In genomic region chr4:70032497-70032896, GRCm38 (mm10) we compare ENCODE assay signal across 23 mouse cellular contexts.
DNase-seq lines count a peak whose midpoint lies in the region; ATAC-seq and TF ChIP-seq lines count a peak whose summit lies in the region.
"Had no signal": no experiment of that assay in that cellular context is flagged by ENCODE, and none has a peak within 500 bp of the region (broad histone marks: within the 10 kb centered on the region; RNA-seq: fewer than 3 reads in every experiment).

No protein-coding gene starts in this region.

- no peak overlapping the region for H3K4me3 ChIP-seq in forebrain, postnatal 0 days (ENCODE audit: low read depth, low read length)
- H3K4me3 ChIP-seq in forebrain, embryonic 16.5 days (replicated peaks; ENCODE audit: low read length), result no peak overlapping the region
- no peak overlapping the region for H3K4me3 ChIP-seq in midbrain, embryonic 10.5 days

- no peaks in the 10 kb centered on the region for H3K36me3 ChIP-seq in forebrain, postnatal 0 days (ENCODE audit: insufficient read depth)
- no peaks in the 10 kb centered on the region for H3K36me3 ChIP-seq in forebrain, embryonic 16.5 days (ENCODE audit: control insufficient read depth, insufficient read depth)
- no peaks in the 10 kb centered on the region for H3K36me3 ChIP-seq in midbrain, embryonic 10.5 days
- H3K36me3 ChIP-seq: G1E had no signal

- TF ChIP-seq CTCF in forebrain, postnatal 0 days (IDR thresholded peaks at IDR 0.05; ENCODE audit: low read depth), result no peak

- no peaks in the 10 kb centered on the region for H3K9me3 ChIP-seq in forebrain, postnatal 0 days (ENCODE audit: low read length)
- no peaks in the 10 kb centered on the region for H3K9me3 ChIP-seq in forebrain, embryonic 16.5 days (ENCODE audit: control insufficient read depth, low read length)
- no peaks in the 10 kb centered on the region for H3K9me3 ChIP-seq in midbrain, embryonic 10.5 days (replicated peaks)

- no peak overlapping the region for H3K9ac ChIP-seq in forebrain, postnatal 0 days
- no peak overlapping the region for H3K9ac ChIP-seq in forebrain, embryonic 16.5 days (replicated peaks; ENCODE audit: low read depth, low read length)

- ATAC-seq in forebrain, postnatal 0 days, result peak; percentile 28; the same call in 1 of the 2 replicates
- no peak for ATAC-seq in forebrain, embryonic 16.5 days
- 0 out of 2 replicates have a peak, but pooled peaks have one; percentile 25 for ATAC-seq in frontal cortex, adult (ENCODE audit: low TSS enrichment)
- ATAC-seq: activated CD4-positive, CD25-positive, alpha-beta regulatory T cell, adult 4 months; CD4-positive, CD25-positive, alpha-beta regulatory T cell, adult 4 months; Patski had no signal

- no peak overlapping the region for H3K27ac ChIP-seq in forebrain, postnatal 0 days (ENCODE audit: low read depth, low read length)
- no peak overlapping the region for H3K27ac ChIP-seq in forebrain, embryonic 16.5 days (ENCODE audit: low read length)
- H3K27ac ChIP-seq in midbrain, embryonic 10.5 days (replicated peaks), result no peak overlapping the region

- intact Hi-C loops in left cerebral cortex, postnatal 4 days (cut with DNase I), result no loop called here

- H3K4me1 ChIP-seq in forebrain, postnatal 0 days (ENCODE audit: insufficient read depth), result no peaks in the 10 kb centered on the region
- H3K4me1 ChIP-seq in forebrain, embryonic 16.5 days (replicated peaks; ENCODE audit: control insufficient read depth, insufficient read depth, low read length), result no peaks in the 10 kb centered on the region
- no peaks in the 10 kb centered on the region for H3K4me1 ChIP-seq in midbrain, embryonic 10.5 days

- DNase-seq in forebrain, postnatal 0 days, result peak; percentile 18
- DNase-seq in frontal cortex, postnatal 36 days (ENCODE audit: low spot score in 2 of 2), result no peak
- DNase-seq in brain, adult 2 months (ENCODE audit: low read depth, low spot score), result peak; percentile 33
- DNase-seq in telencephalon, adult 2 months (ENCODE audit: low read depth, low spot score), result peak; percentile 55
- DNase-seq in midbrain, embryonic 10.5 days (ENCODE audit: low spot score), result no peak
- DNase-seq in left cerebral cortex, postnatal 4 days, result no peak
- DNase-seq: adrenal gland, adult 2 months; adrenal gland, adult 8-10 months; adrenal gland, postnatal 10 days; adrenal gland, postnatal 14 days; adrenal gland, postnatal 25 days; adrenal gland, postnatal 36 days; B cell, adult 2 months; cerebellum, adult 11 months; cerebellum, adult 11-12 months; cerebellum, adult 18-20 months had no signal

- H3K4me2 ChIP-seq in forebrain, postnatal 0 days (ENCODE audit: low read depth), result no peak overlapping the region
- no peak overlapping the region for H3K4me2 ChIP-seq in forebrain, embryonic 16.5 days (ENCODE audit: low read length)

- WGBS in forebrain, postnatal 0 days, result 55% methylated on average over 3 of the region's 3 CpGs
- 70% methylated on average over 3 of the region's 3 CpGs for WGBS in forebrain, embryonic 16.5 days
- WGBS in midbrain, embryonic 10.5 days, result 81% methylated on average over 3 of the region's 3 CpGs

- H3K27me3 ChIP-seq in forebrain, postnatal 0 days (ENCODE audit: insufficient read depth, low read length), result no peaks in the 10 kb centered on the region
- H3K27me3 ChIP-seq in forebrain, embryonic 16.5 days (replicated peaks; ENCODE audit: control insufficient read depth, insufficient read depth, low read length), result no peaks in the 10 kb centered on the region
- no peaks in the 10 kb centered on the region for H3K27me3 ChIP-seq in midbrain, embryonic 10.5 days (ENCODE audit: low read depth, poor library complexity, severe bottlenecking)
- H3K27me3 ChIP-seq: CH12.LX, Patski had no signal

Comparison
In these comparisons a context has a peak if more than half of its experiments do, and no peak if none do; other contexts are left out.
1. DNase-seq: peak in forebrain, postnatal 0 days (single experiment), brain, adult 2 months (single experiment) and telencephalon, adult 2 months (single experiment); none in frontal cortex, postnatal 36 days (0 of 2), midbrain, embryonic 10.5 days (single experiment) and left cerebral cortex, postnatal 4 days (single experiment).